Mouse (Mus musculus) layer of hippocampus, adult 9-10 months (tissue): ENCODE data around the gene Arpc2.

Source experiments
- DNase-seq: peaks from one replicate; pipeline ENCODE4 v3.0.0; 2022; ENCODE audit warnings: low spot score

Gene Arpc2

GRCm38 (mm10) chr1:74302229-74302628 lies 66.3 kb downstream of the Arpc2 start:
- no peak for DNase-seq

- no peak for DNase-seq
These were observed 67.0 kb downstream of the Arpc2 start for GRCm38 (mm10) chr1:74302835-74303234.

- DNase-seq: no peak
These were observed 67.8 kb downstream of the Arpc2 start for GRCm38 (mm10) chr1:74303509-74304338.

DNA sequence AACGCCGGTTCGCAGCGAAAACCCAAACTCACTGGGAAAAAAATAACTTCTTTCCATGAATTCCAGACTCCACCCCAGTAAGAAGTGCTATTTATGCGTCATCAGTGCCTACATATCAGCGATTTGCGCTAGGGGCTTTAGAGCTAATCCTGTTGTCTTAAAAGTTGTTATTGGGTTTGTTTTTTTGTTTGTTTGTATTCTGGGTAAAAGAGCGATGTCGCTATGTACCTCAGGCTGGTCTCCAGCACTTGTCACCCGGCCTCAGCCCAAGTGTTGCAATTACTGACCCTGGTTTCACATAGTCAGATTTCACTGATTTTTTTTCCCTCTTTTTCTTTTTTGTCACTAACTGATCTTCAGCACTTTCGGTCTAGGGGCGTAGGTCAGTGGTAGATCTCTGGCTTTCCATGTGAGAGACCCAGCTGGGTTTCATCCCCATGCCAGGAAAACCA lies 68.5 kb downstream of the Arpc2 start:
- no peak for DNase-seq

DNA sequence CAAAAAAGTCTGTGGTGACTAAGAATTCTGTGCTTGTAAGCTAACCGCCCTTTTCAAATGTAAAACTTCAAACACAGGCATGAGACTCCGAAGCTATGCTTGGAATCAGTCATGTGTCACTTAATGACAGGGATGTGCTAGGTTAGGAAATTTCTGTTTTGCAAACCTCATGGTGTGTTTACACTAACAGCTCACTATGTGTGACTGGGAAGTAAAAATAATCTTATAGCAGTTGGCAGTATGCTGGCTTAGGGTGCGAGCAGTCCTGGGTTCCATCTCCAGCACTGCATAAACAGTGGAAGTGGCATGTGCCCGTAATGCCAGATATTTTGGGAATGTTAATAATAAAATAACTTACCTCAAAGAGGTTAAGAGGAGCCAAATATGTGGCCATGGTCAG lies 69.1 kb downstream of the Arpc2 start:
- DNase-seq: no peak

DNA sequence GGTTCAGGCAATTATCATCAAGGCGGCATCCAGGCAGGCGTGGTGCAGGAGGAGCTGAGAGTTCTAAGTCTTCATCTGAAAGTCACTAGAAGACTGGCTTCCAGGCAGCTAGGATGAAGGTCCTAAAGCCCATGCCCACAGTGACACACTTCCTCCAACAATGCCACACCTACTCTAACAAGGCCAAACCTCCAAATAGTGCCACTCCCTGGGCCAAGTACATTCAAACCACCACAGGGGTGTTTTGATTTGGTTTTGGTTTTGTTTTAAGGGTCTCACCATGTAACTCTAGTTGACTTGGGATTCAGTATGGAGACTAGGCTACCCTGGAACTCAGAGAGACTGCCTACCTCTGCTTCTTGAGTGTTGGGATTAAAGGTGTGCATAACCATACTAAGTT lies 69.6 kb downstream of the Arpc2 start, which contains the start of gene Tmbim1:
Gene Tmbim1 (minus strand): TSS at position 101 of the 400 bp plus-strand sequence.
- DNase-seq: no peak

DNA sequence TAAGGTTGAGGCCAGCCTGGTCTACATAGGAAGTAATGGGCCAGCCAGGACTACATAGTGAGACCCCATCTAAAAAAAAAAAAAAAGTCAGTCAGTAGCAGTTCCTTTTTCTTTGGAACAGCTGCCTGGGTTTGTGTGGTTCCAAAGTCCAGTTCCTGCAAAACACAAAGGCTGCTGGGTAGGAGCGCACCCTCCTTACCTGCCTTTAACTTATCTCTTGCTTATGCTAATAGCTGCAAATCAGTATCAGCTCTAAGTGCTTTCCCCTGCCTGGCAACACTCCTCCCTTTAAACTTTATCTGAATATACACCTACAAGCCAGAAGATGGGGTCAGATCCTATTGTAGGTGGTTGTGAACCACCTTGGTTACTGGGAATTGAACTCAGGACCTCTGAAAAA lies 71.3 kb downstream of the Arpc2 start:
- DNase-seq: no peak

DNA sequence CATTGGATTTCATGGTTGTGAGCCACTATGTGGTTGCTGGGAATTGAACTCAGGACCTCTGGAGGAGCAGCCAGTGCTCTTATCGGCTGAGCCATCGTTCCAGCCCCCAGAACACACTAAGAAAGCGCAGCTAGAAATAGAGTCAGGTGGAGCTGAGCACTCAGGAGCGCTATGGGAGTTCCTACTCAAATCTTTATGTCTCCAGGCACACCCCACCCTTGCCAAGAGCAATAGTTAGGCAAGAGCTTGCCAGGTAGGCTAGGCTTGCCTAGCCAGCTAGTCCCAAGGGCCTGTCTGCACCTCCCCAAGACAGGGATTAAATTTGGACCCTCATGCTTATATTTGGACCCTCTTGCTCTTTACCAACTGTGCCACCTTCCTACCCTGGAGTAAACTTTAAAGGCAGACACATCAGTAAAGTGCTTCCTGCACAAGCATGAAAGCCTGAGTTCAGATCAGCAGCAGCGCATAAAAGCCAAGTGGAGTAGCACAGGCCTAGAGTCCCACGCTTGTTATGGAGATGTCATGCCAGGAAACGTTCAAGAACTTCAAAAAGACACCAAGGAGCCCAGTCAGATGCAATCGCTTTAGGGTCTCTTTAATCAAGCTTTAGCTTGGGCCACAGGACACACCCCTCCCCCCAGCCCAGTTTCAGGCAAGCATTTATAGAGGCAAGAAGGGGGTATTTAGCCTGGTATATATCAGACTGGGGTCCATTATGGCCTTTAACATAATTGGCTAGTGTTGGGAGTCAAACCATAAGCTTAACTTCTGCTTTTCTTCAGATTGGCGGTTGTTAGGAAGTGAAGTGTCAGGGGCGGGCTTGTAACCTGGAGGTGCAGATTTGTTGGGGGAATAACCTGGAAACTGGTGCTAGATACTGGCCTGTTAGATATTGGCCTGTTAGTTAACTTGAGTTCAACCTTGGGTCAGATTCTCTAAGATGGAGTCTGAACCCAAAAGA lies 72.4 kb downstream of the Arpc2 start:
- DNase-seq: no peak

GRCm38 (mm10) chr1:74309767-74310166 lies 73.9 kb downstream of the Arpc2 start:
- no peak for DNase-seq

DNA sequence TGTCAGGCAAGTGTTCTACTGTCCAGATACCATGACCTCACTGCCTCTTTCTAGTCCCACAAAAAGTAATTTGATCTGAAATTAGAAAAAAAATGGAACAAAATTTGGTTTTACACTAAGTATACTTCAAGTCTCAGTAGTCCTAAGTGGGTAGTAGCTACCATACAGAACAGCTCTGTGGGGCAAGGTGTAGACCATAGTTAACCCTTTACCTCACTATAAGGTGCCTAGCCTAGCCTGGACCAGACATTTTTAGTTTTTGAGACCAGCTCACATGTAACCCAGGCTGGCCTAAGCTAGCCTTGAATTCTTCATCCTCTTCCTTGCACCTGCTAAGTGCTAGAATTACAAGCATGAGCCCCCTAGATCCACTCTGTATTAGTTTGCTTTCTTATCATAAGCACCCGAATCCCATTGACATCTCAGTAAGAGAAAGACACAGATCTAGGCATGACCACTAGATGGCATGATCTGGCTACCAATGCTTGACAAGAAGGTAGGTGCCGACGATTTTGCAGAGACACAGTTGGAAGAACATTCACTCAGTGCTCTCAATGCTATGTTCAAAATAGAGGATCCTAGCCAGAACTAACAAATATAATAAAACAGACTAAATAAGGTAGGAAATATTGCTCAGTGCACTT lies 77.3 kb downstream of the Arpc2 start:
- DNase-seq: peak; percentile 90

- DNase-seq: no peak
These were observed 78.9 kb downstream of the Arpc2 start for GRCm38 (mm10) chr1:74314796-74315195.

DNA sequence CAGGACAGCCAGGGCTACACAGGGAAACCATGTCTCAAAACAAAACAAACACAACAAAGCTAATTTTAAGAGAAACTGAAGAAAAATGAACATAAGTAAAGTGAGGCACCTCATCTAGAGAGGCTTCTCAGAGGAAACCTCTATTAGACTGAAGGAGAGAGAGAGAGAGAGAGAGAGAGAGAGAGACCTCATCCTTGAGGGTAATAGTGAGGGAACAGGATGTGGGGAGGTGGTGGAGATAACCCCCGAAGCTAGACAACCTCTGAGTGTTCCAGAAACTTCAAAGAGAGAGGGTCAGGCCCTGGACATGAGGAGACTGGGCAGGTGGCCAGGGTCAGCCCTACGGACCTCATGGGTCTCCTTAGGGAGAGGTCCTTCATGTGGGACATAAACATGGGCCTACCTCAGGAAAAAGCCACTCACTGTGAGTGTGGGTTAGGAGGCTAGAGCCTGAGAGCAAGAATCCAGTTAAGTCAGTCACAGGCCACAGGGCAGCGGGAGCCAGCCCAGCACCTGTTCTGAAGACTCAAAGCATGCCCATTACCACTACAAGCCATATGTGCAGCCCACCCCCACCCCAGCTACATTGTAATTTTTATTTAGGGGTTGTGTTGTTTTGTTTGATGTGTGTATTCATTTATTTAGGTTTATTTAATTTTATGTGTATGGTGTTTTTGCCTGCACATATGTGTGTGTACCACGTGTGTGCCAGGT lies 80.4 kb downstream of the Arpc2 start:
- DNase-seq: no peak
